Mouse (Mus musculus): Measurements from ENCODE around the gene Fam129c. TPM values are rescaled to one million over a fixed set of nuclear protein-coding genes. Genes with fewer than 3 reads are reported as not detected.

Gene Fam129c
- total RNA-seq (2014; fragmentation: Nextera tagmentation): 11.6 and 11.7 TPM in 2 replicates
- total RNA-seq (2017): 0.69 and 6.1 TPM in 2 replicates

- no peak for ATAC-seq (replicated peaks; ENCODE audit: poor library complexity, severe bottlenecking)
These were observed at the start of gene Fam129c for GRCm38 (mm10) chr8:71597451-71597850. TSS of gene Fam129c (plus strand) at chr8:71597648.

DNA sequence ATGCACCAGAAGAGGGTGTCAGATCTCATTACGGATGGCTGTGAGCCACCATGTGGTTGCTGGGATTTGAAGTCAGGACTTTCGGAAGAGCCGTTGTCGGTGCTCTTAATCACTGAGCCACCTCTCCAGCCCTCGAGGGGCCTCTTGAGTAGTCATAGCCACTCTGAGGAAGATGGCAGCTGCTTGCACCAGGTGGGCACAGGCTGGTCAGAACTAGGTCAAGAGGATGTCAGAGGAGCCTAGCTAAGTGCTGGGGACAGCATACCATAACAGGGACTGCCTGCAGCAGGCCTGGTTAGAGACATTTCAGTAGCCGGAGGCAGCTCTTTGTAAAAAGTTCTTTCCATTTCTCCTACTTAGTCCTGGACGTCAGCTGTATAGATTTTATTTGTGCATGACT, 46.7 kb upstream of the Fam129c start:
- ATAC-seq (replicated peaks; ENCODE audit: poor library complexity, severe bottlenecking): no peak

DNA sequence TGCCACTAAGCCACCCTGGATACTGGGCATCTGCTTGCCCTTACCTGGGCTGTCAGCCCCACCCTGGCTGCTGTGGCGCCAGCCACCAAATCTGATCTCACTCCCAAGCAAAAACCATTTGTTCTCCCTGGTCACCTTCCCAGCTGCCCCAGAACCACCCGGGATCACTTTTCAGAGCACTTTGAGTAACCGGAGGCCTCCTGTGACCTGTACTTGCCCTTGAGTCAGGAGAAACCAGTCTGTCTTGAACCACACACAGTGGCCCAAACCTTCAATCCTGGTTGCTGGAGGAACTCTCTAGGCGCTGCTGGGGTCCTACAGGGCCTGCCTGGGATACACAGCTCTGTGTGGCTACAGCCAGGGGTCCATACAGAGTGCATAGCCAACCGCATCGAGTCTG, 44.7 kb upstream of the Fam129c start:
- ATAC-seq (replicated peaks; ENCODE audit: poor library complexity, severe bottlenecking): no peak

GRCm38 (mm10) chr8:71554001-71554400, 43.4 kb upstream of the Fam129c start:
- no peak for ATAC-seq (replicated peaks; ENCODE audit: poor library complexity, severe bottlenecking)

- ATAC-seq (replicated peaks; ENCODE audit: poor library complexity, severe bottlenecking): no peak
These were observed 42.8 kb upstream of the Fam129c start for GRCm38 (mm10) chr8:71554644-71555043.

- peak; percentile 22 for ATAC-seq (replicated peaks; ENCODE audit: poor library complexity, severe bottlenecking)
These were observed 39.1 kb upstream of the Fam129c start, which contains the start of gene Tmem221 for GRCm38 (mm10) chr8:71558071-71558957. TSS of gene Tmem221 (minus strand) at chr8:71558871.

DNA sequence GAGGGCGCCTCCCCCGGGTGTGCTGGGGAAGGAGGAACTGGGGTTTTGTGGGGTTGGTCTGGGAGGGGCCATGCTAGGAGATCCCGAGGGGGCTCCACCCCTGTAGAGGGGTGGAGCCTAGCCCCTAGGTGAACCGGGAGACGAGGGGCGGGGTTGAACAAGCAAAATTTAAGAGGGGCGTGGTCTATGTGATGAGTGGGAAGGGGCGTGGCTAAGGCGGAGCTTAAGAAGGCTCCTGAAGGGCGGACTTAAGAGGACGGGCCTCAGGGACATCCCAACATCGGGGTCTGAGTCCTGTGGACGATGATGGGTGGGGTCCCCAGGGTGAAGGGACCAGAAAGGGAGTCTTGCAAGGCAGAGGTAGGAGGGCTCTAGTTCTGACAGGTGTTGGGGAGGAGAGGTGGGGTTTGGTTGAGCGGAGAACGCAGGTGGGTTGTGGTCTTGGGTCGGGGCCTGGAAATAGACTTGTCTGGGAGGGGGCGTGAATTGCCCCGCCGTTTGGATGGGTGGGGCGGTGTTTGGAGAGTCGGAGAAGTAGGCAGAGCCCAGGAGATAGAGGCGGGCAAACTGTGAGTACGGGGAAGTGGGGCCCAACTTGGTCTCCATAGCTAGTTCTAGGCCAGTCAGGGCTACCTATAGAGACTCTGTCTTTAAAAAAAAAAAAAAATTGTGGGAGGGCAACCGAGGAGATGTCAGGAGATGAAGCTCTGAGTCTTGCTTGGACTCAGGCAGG, 38.3 kb upstream of the Fam129c start:
- peak; percentile 78 for ATAC-seq (replicated peaks; ENCODE audit: poor library complexity, severe bottlenecking)

DNA sequence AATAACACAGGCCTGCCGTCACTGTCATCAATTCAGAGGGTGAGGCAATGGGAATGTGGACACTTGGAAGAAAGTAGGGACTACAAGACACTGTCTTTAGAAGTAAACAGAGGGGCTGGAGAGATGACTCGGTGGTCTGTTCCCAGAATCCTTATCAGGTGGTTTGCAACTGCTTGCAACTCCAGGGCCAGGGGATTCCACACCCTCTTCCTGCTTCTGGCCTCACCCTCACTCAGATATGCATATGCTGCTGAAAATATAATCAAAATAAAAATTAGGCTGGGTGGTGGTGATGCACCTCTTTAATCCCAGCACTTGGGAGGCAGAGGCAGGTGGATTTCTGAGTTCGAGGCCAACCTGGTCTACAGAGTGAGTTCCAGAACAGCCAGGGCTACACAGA, 37.4 kb upstream of the Fam129c start:
- ATAC-seq (replicated peaks; ENCODE audit: poor library complexity, severe bottlenecking): no peak

GRCm38 (mm10) chr8:71560765-71561164, 36.7 kb upstream of the Fam129c start:
- no peak for ATAC-seq (replicated peaks; ENCODE audit: poor library complexity, severe bottlenecking)

DNA sequence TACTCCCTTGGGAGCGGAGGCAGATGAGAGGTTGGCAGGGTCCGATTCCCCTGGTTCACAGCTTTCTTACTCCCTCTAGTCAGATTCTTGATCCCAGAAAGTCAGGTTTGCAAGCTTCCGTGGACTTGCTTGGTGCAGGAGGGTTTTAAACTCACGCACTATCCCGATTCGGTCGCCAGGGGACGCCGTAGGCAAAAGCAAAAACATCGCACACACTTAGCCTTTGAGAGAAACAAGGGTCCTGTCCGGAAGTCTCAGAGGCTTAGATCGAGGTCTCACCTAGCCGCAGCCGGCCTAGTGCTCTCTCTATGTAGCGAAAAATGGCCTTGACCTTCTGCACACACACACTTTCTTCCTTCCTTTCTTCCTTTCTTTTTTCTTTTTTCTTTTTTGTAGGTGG, 36.0 kb upstream of the Fam129c start:
- ATAC-seq (replicated peaks; ENCODE audit: poor library complexity, severe bottlenecking): peak; percentile 54

DNA sequence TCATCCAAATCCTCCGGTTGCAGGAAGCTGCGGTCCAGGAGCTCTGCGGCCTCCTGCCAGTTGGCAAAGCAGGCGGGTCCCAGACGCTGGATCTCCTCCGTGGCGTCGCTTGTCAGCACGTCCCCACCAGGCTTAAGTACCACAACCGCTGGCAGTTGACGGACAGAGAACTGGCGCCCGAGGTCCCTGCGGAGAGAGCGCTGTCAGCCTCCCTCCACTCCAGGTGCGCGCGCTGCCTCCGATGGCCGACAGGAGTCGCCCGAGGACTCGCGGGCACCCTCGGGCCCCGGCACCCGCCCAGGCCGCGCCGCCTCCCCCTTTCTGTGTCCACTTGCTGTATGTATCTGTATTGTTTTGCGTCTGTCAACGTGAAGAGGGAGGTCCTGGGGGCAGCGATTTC, 34.7 kb upstream of the Fam129c start:
- ATAC-seq (replicated peaks; ENCODE audit: poor library complexity, severe bottlenecking): peak; percentile 70

GRCm38 (mm10) chr8:71563992-71564391, 33.5 kb upstream of the Fam129c start:
- ATAC-seq (replicated peaks; ENCODE audit: poor library complexity, severe bottlenecking): no peak

DNA sequence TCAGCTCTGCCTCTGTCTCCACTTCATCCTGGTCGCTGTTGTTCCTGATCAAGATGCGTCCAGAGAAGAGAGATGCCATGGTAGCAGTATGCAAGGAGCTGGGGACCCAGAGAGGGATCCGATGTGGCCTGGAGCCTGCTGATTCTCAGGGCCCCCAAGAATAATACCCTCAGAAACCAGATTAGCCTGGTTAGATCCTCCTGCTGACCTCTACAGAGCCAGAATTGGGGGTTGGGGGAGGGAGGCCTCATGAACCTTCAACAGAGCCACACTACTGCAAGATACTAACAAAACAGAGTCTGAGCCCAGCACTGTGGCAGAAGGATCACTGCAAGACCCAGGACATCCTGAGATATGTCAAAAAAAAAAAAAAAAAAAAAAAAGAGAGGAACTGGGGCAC, 30.9 kb upstream of the Fam129c start, which contains the start of gene Nxnl1:
TSS of gene Nxnl1 (minus strand) at position 101 of the 400 bp plus-strand sequence.
- ATAC-seq (replicated peaks; ENCODE audit: poor library complexity, severe bottlenecking): no peak

GRCm38 (mm10) chr8:71567587-71567986, 29.9 kb upstream of the Fam129c start:
- ATAC-seq (replicated peaks; ENCODE audit: poor library complexity, severe bottlenecking): no peak

- peak; percentile 52 for ATAC-seq (replicated peaks; ENCODE audit: poor library complexity, severe bottlenecking)
These were observed 29.0 kb upstream of the Fam129c start, which contains the start of gene Slc27a1 for GRCm38 (mm10) chr8:71568387-71568937. TSS of gene Slc27a1 (plus strand) at chr8:71568882.

- no peak for ATAC-seq (replicated peaks; ENCODE audit: poor library complexity, severe bottlenecking)
These were observed 28.5 kb upstream of the Fam129c start for GRCm38 (mm10) chr8:71568941-71569340.

DNA sequence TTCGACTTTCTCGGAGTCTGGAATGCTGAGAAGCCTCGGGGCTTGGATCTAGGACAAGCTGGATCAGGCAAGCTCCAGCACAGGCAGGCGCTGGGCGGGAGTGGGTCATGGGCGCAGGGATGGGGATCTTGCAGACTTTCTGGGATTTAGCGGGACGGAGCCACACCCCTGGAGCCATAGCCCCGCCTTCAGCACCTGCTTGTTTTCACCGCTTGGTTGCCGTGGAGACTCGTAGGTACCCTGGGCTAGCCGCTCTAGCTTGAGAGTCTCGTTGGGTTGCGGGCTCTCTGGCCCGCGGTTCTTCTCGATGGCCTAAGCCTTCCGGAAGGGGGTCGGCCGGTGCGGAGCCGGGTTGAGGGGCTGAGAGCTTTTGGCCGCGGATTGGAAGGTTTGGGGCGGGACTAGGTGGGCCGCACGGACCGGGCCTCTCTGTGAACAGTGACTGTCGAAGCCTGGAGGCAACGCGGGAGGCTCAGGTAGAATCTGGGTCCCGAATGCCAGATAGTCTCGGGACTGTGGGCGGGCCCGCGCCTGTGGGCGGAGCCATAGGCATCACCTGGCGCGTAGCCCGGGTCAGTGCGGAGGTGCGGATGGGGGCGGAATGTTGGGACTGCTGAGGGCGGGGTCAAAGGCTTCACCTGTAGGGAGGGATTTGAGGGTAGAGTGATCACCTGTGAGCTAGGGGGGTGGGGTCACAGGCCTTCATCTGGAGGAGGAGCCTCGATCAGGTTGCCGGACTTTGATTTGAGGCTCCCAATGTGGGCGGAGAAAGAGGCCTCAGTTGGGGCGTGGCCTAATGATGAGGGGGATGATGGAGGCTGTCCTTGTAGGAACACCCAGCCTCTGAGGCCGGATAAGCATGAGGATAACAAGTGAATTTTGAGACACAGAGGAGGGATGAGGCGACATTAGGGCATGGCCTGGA, 27.8 kb upstream of the Fam129c start:
- peak; percentile 47 for ATAC-seq (replicated peaks; ENCODE audit: poor library complexity, severe bottlenecking)

GRCm38 (mm10) chr8:71570291-71570954, 27.0 kb upstream of the Fam129c start:
- peak; percentile 82 for ATAC-seq (replicated peaks; ENCODE audit: poor library complexity, severe bottlenecking)

- ATAC-seq (replicated peaks; ENCODE audit: poor library complexity, severe bottlenecking): no peak
These were observed 25.4 kb upstream of the Fam129c start for GRCm38 (mm10) chr8:71572077-71572476.

Measured in granulocyte monocyte progenitor cell, adult 5-6 weeks (primary cell).